Mouse (Mus musculus): Measurements from ENCODE around the gene Mblac1. TPM values are rescaled to one million over a fixed set of nuclear protein-coding genes. Genes with fewer than 3 reads are reported as not detected.
A peak's percentile ranks its signal among the peaks of the same experiment; 100 is the strongest.
"Not testable (repeated sequence)": the region's sequence is repeated elsewhere in the genome, so short reads cannot be mapped to it uniquely, and the experiment has no call there.

The Mblac1 gene
- total RNA-seq, 4 experiments from 2014 or later: 10.4 to 15.0 (median 11.7) TPM

GRCm38 (mm10) chr5:138216632-138217031, 22.5 kb downstream of the Mblac1 start:
- not testable (repeated sequence) for DNase-seq

GRCm38 (mm10) chr5:138219864-138220263, 25.8 kb downstream of the Mblac1 start:
- DNase-seq: no peak

GRCm38 (mm10) chr5:138222111-138222510, 28.0 kb downstream of the Mblac1 start:
- DNase-seq: peak; percentile 76

- DNase-seq: no peak
Measured at GRCm38 (mm10) chr5:138223287-138223686, 29.2 kb downstream of the Mblac1 start.

- DNase-seq: no peak
Measured at GRCm38 (mm10) chr5:138225700-138226099, 31.6 kb downstream of the Mblac1 start, which contains the start of gene Nxpe5. Gene Nxpe5 (plus strand): TSS chr5:138225898.

GRCm38 (mm10) chr5:138226491-138226890, 32.4 kb downstream of the Mblac1 start:
- DNase-seq: no peak

GRCm38 (mm10) chr5:138227367-138227766, 33.3 kb downstream of the Mblac1 start:
- DNase-seq: no peak

GRCm38 (mm10) chr5:138228026-138228425, 33.9 kb downstream of the Mblac1 start:
- DNase-seq: no peak

GRCm38 (mm10) chr5:138229511-138229910, 35.4 kb downstream of the Mblac1 start:
- DNase-seq: no peak

- no peak for DNase-seq
Measured at GRCm38 (mm10) chr5:138233778-138234177, 39.7 kb downstream of the Mblac1 start.

GRCm38 (mm10) chr5:138234224-138234623, 40.1 kb downstream of the Mblac1 start:
- DNase-seq: no peak

GRCm38 (mm10) chr5:138241511-138241910, 47.4 kb downstream of the Mblac1 start:
- no peak for DNase-seq

Small RNAs within 50 kb of the gene (microRNA-seq; reads per million reads assigned to microRNA genes)
- 417 to 614 reads per million in 2 experiments for gene Mir106b
- gene Mir25: 148 to 166 reads per million in 2 experiments
- 1,124 to 2,099 reads per million in 2 experiments for gene Mir93

Other genes starting within 250 kb of the Mblac1 start
- gene Gjc3, start 231.2 kb upstream of the Mblac1 start, total RNA-seq (2022): under 1 TPM; 0.14 to 0.71 (median 0.40) TPM
- 1 to 10 TPM in 1 of 4 experiments, under 1 TPM in 2, not detected in 1; 0.73 to 1.0 (median 0.78) TPM for gene Azgp1, start 212.8 kb upstream of the Mblac1 start, total RNA-seq (2022)
- not detected for gene Smok3a, start 173.1 kb upstream of the Mblac1 start, total RNA-seq (2022)
- not detected for gene Smok3b, start 172.9 kb upstream of the Mblac1 start, total RNA-seq (2022)
- not detected for gene Smok3c, start 141.1 kb upstream of the Mblac1 start, total RNA-seq (2022)
- 10 to 100 TPM; 39.6 to 51.4 (median 47.6) TPM for gene Zkscan1, start 109.2 kb upstream of the Mblac1 start, total RNA-seq (2022)
- 10 to 100 TPM; 16.7 to 18.8 (median 17.1) TPM for gene Zscan21, start 77.4 kb upstream of the Mblac1 start, total RNA-seq (2022)
- gene Zfp113, start 38.6 kb upstream of the Mblac1 start, total RNA-seq (2022): 10 to 100 TPM; 12.9 to 18.5 (median 16.1) TPM
- gene Cops6, start 33.2 kb upstream of the Mblac1 start, total RNA-seq (2022): 100 to 1,000 TPM; 123 to 142 (median 139) TPM
- gene Ap4m1, start 22.3 kb upstream of the Mblac1 start, total RNA-seq (2022): 10 to 100 TPM; 19.5 to 34.6 (median 27.6) TPM
- gene Mcm7, start 21.9 kb upstream of the Mblac1 start, total RNA-seq (2022): 10 to 100 TPM; 26.2 to 40.7 (median 32.4) TPM
- 10 to 100 TPM; 42.4 to 62.7 (median 51.4) TPM for gene Taf6, start 6.9 kb upstream of the Mblac1 start, total RNA-seq (2022)
- gene Cnpy4, start 6.8 kb upstream of the Mblac1 start, total RNA-seq (2022): 10 to 100 TPM; 23.8 to 34.5 (median 27.8) TPM
- gene Nxpe5, start 31.6 kb downstream of the Mblac1 start, total RNA-seq (2022): under 1 TPM; 0.14 to 0.91 (median 0.52) TPM
- gene Lamtor4, start 61.2 kb downstream of the Mblac1 start, total RNA-seq (2022): 100 to 1,000 TPM in 2 of 4 experiments, 10 to 100 TPM in 2; 86.5 to 106 (median 99.5) TPM
- 10 to 100 TPM; 22.7 to 48.4 (median 37.4) TPM for gene BC037034, start 69.7 kb downstream of the Mblac1 start, total RNA-seq (2022)
- under 1 TPM in 2 of 4 experiments, not detected in 2; 0.17 to 0.38 TPM for gene Gal3st4, start 78.5 kb downstream of the Mblac1 start, total RNA-seq (2022)
- gene Gm43720, start 85.6 kb downstream of the Mblac1 start, total RNA-seq (2022): not detected
- 1 to 10 TPM in 2 of 4 experiments, under 1 TPM in 2; 0.38 to 1.3 (median 0.97) TPM for gene Gpc2, start 85.7 kb downstream of the Mblac1 start, total RNA-seq (2022)
- under 1 TPM in 3 of 4 experiments, not detected in 1; 0.08 to 0.35 (median 0.09) TPM for gene Stag3, start 85.9 kb downstream of the Mblac1 start, total RNA-seq (2022)
- under 1 TPM; 0.29 to 1.00 (median 0.50) TPM for gene Pvrig, start 147.6 kb downstream of the Mblac1 start, total RNA-seq (2022)
- 10 to 100 TPM in 2 of 4 experiments, 1 to 10 TPM in 2; 8.0 to 16.0 (median 12.2) TPM for gene Zfp157, start 247.2 kb downstream of the Mblac1 start, total RNA-seq (2022)

All from adrenal gland, adult 8-10 months (tissue).